Mouse (Mus musculus) heart, adult 9 months (tissue): ENCODE data around the gene Rasl10a.
"Not testable (repeated sequence)": the region's sequence is repeated elsewhere in the genome, so short reads cannot be mapped to it uniquely, and the experiment has no call there.

Experiments
- DNase-seq, 2 experiments: peaks; one replicate each; pipeline ENCODE4 v3.0.0; 2022; ENCODE audit warnings: low spot score in 2 of 2

Gene Rasl10a

GRCm38 (mm10) chr11:5074882-5075281 is 17.0 kb downstream of the Rasl10a start:
- DNase-seq = peak in 1 of 2 experiments; percentile 19

GRCm38 (mm10) chr11:5075760-5076159 is 17.8 kb downstream of the Rasl10a start:
- DNase-seq = no peak

GRCm38 (mm10) chr11:5076843-5077242 is 18.9 kb downstream of the Rasl10a start:
- not testable (repeated sequence) for DNase-seq

- DNase-seq = no peak
These were observed 31.2 kb downstream of the Rasl10a start for GRCm38 (mm10) chr11:5089147-5089546.

- no peak for DNase-seq
These were observed 33.8 kb downstream of the Rasl10a start for GRCm38 (mm10) chr11:5091706-5092105.

- no peak for DNase-seq
These were observed 37.9 kb downstream of the Rasl10a start for GRCm38 (mm10) chr11:5095877-5096276.

GRCm38 (mm10) chr11:5096480-5097020 is 38.6 kb downstream of the Rasl10a start:
- no peak for DNase-seq

GRCm38 (mm10) chr11:5098035-5098735 is 40.3 kb downstream of the Rasl10a start:
- peak; percentile 44 to 56 for DNase-seq

- DNase-seq = peak; percentile 95 to 97
These were observed 41.0 kb downstream of the Rasl10a start, which contains the start of the genes Rhbdd3 and Ewsr1 for GRCm38 (mm10) chr11:5098736-5099542. Gene Rhbdd3, plus strand, starts transcription at chr11:5098926. Gene Ewsr1, minus strand, starts transcription at chr11:5099266.

- peak; percentile 81 to 85 for DNase-seq
These were observed 41.8 kb downstream of the Rasl10a start for GRCm38 (mm10) chr11:5099576-5100183.

GRCm38 (mm10) chr11:5100283-5100682 is 42.4 kb downstream of the Rasl10a start:
- DNase-seq = peak in 1 of 2 experiments; percentile 24

- DNase-seq = no peak
These were observed 42.9 kb downstream of the Rasl10a start for GRCm38 (mm10) chr11:5100801-5101200.

GRCm38 (mm10) chr11:5101641-5102040 is 43.7 kb downstream of the Rasl10a start:
- DNase-seq = no peak

- no peak for DNase-seq
These were observed 44.5 kb downstream of the Rasl10a start for GRCm38 (mm10) chr11:5102384-5102783.

- DNase-seq = no peak
These were observed 46.1 kb downstream of the Rasl10a start for GRCm38 (mm10) chr11:5103986-5104509.

GRCm38 (mm10) chr11:5109441-5109840 is 51.5 kb downstream of the Rasl10a start:
- no peak for DNase-seq
